Mouse (Mus musculus) cerebellum, postnatal 14 days (tissue): ENCODE measurements around the gene Furin.

Source experiments
- DNase-seq, 2 experiments: peaks; one replicate each; pipeline ENCODE4 v3.0.0; 2021; ENCODE audit warnings: mixed read lengths in 2 of 2

The Furin gene

GRCm38 (mm10) chr7:80426363-80426762, 21.1 kb upstream of the Furin start:
- no peak for DNase-seq

- DNase-seq, result no peak
Observed at GRCm38 (mm10) chr7:80424722-80425121, 19.5 kb upstream of the Furin start.

- DNase-seq, result peak; percentile 90
Observed at GRCm38 (mm10) chr7:80422759-80423480, 17.7 kb upstream of the Furin start.

GRCm38 (mm10) chr7:80421576-80421975, 16.3 kb upstream of the Furin start:
- DNase-seq, result no peak

GRCm38 (mm10) chr7:80420586-80420985, 15.3 kb upstream of the Furin start:
- DNase-seq, result no peak

GRCm38 (mm10) chr7:80419278-80419677, 14.0 kb upstream of the Furin start:
- no peak for DNase-seq

- DNase-seq, result peak in 1 of 2 experiments; percentile 30
Observed at GRCm38 (mm10) chr7:80418036-80418435, 12.8 kb upstream of the Furin start.

- no peak for DNase-seq
Observed at GRCm38 (mm10) chr7:80417601-80418000, 12.4 kb upstream of the Furin start.

GRCm38 (mm10) chr7:80416969-80417368, 11.7 kb upstream of the Furin start:
- no peak for DNase-seq

- DNase-seq, result no peak
Observed at GRCm38 (mm10) chr7:80414303-80414855, 9.1 kb upstream of the Furin start.

- DNase-seq, result no peak
Observed at GRCm38 (mm10) chr7:80413512-80414302, 8.5 kb upstream of the Furin start.

GRCm38 (mm10) chr7:80412781-80413180, 7.5 kb upstream of the Furin start:
- DNase-seq, result no peak

- no peak for DNase-seq
Observed at GRCm38 (mm10) chr7:80412279-80412678, 7.0 kb upstream of the Furin start.

- DNase-seq, result no peak
Observed at GRCm38 (mm10) chr7:80410380-80410779, 5.1 kb upstream of the Furin start.

GRCm38 (mm10) chr7:80407712-80408111, 2.5 kb upstream of the Furin start:
- DNase-seq, result no peak

GRCm38 (mm10) chr7:80406186-80406585, 950 bp upstream of the Furin start:
- DNase-seq, result no peak

GRCm38 (mm10) chr7:80404101-80404894, 938 bp downstream of the Furin start:
- no peak for DNase-seq

GRCm38 (mm10) chr7:80403551-80403950, 1.7 kb downstream of the Furin start:
- DNase-seq, result peak; percentile 87 to 89

- peak; percentile 77 to 81 for DNase-seq
Observed at GRCm38 (mm10) chr7:80402651-80403321, 2.5 kb downstream of the Furin start.

- DNase-seq, result peak; percentile 68 to 69
Observed at GRCm38 (mm10) chr7:80401860-80402641, 3.2 kb downstream of the Furin start.

- no peak for DNase-seq
Observed at GRCm38 (mm10) chr7:80401041-80401859, 4.0 kb downstream of the Furin start.
